Mouse (Mus musculus) cortical plate, adult 2 months (tissue): ENCODE data around the gene Rgs9. TPM values are rescaled to one million over a fixed set of nuclear protein-coding genes. Genes with fewer than 3 reads are reported as not detected.

Experiments
- H3K27ac ChIP-seq: fragments of 200-500 bp; 2 replicates; pipeline ENCODE4 v1.5.1; 2012; ENCODE audit warnings: low read length, control low read depth, inconsistent platforms; ENCODE audit not compliant: insufficient read depth
- H3K4me1 ChIP-seq: fragments of 200-500 bp; 2 replicates; pipeline ENCODE4 v1.6.1; 2011; ENCODE audit warnings: low read length; ENCODE audit not compliant: control insufficient read depth, insufficient read depth
- H3K4me3 ChIP-seq: fragments of 200-500 bp; 2 replicates; pipeline ENCODE4 v1.5.1; 2011; ENCODE audit warnings: mild to moderate bottlenecking, low read length, control low read depth; ENCODE audit not compliant: insufficient read depth
- CTCF ChIP-seq: fragments of 200-500 bp; IDR thresholded peaks from 2 replicates; pipeline ENCODE4 v1.5.1; 2011; ENCODE audit warnings: mild to moderate bottlenecking, control low read depth, low read length; ENCODE audit not compliant: insufficient read depth; ENCODE audit errors: extremely low read depth
- POLR2A ChIP-seq: fragments of 200-500 bp; IDR thresholded peaks from 2 replicates; pipeline ENCODE4 v1.6.1; 2011; ENCODE audit warnings: mild to moderate bottlenecking, low read length, control low read depth; ENCODE audit not compliant: insufficient read depth; ENCODE audit errors: extremely low read depth
- polyA plus RNA-seq: library from polyadenylated mRNA; depleted of rRNA; stranded (reverse); fragments of >200 nt; gene quantifications from 2 replicates; pipeline ENCODE4 v1.2.3, GENCODE M21; 2012

The Rgs9 gene
- polyA plus RNA-seq, 1 experiment, result 57.8 TPM

DNA sequence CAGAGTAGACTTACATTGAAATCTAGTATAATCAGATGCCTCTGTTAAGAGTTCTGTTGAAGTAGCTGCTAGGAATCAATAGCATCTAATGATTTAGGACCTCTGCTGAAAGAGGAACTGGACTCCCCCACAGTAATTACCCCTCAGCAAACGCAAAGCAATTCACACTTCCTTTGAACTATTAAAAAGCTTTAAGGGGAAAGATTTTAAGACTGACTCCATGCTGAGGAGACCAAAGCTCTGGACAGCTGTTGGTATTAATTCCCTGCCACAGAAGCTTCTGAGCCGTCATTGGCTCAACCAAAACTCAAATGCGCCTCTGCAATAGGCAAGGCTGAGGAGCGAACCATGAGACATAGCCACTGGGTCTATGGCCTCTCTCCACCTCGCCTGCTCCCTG is 45.4 kb downstream of the Rgs9 start:
- H3K27ac ChIP-seq, result no peak overlapping the region
- H3K4me3 ChIP-seq, result no peak overlapping the region
- TF ChIP-seq POLR2A (no peak), CTCF (no peak)
- no peaks in the 10 kb centered on the region for H3K4me1 ChIP-seq

DNA sequence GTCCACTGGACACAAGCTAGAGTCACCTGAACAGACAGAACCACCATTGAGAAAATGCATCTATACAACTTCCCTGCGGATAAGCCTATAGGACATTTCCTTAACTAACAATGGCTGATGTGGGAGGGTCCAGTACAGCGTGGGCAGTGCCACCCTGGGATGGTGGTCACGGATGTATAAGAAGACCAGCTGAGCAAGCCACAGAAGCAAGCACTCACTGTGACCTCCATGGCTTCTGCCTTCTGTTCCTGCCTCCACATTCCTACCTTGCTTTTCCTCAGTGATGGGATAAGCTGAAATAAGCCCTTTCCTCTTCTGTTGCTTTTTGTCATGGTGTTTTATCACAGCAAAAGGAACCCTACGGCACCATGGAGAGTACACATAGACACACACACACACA is 47.4 kb downstream of the Rgs9 start:
- Histone ChIP-seq H3K27ac (no peak overlapping the region), H3K4me1 (no peaks in the 10 kb centered on the region), H3K4me3 (no peak overlapping the region)
- TF ChIP-seq CTCF (no peak), POLR2A (no peak)

DNA sequence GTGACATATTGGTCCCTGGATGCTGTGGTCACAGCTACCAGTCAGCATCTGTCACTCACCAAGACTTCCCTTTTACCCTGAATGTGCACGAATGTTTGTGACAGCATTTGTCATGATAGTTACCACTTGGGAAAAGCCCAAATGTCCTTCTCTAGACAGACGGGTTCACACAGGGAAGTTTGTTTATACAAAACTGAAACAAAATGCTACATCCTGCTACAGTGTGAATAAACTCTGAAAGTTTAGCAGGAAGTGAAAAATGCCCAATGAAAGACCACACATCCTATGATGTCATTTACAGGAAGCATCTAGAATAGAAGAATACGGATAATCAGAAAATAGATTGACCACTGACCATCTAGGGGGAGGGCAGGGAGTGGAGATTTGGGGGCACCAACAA is 51.0 kb downstream of the Rgs9 start:
- Histone ChIP-seq H3K4me3 (no peak overlapping the region), H3K27ac (no peak overlapping the region), H3K4me1 (no peaks in the 10 kb centered on the region)
- TF ChIP-seq CTCF (no peak), POLR2A (no peak)

DNA sequence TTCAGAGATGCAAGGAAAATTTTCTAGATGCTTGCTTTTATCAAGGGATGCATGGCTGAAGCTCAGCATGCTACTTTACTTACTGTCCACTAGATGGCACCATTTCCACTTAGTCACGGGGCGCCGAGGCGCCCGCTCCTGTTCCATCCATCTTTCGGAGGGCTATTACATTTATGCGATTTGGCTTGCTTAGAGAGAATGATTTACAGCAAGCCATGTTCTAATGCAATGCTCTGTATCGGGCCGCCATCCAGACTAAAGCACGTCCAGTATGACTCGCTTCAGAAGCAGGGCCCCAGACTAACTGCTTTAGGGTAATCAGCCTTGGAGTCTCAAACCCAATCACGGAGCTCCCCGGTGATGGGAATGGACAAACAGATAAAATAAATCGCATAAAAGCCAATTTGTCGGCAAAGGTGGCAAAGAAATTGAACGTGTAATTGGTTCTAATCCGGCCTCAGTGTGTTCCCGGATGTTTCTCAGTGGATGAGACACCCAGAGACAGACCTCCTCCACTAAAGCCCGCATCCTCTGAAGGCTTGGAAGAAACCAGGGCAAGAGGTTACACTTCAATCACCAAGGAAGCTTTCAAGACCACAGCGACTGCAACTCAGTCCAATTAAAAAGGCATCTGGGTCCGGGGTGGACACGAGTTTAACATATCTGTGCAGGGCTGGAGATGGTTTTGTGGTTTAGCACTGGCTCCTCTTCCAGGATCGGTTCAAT is 53.1 kb downstream of the Rgs9 start:
- no peak overlapping the region for H3K27ac ChIP-seq
- H3K4me1 ChIP-seq, result no peaks in the 10 kb centered on the region
- H3K4me3 ChIP-seq, result no peak overlapping the region
- TF ChIP-seq POLR2A, result no peak
- peak; percentile 72 for TF ChIP-seq CTCF

DNA sequence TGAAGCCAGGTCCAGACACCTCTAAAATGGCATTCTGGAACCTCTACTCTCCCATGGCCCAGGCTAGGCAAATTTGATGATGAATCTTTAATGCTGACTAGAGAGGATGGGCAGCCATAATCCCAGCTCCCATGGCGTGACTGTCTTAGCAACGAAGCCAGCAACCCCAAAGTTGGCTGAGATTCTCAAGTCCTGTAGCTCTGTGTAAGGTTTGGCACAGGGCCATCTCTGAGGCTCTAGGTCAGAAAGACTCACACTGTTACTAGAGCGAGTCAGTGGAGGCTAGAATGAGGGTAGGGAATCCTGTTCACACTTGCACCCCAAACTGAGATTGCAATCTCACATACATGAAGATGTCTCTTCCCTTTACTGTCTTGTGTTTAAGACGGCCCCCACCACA is 57.8 kb downstream of the Rgs9 start:
- no peak overlapping the region for H3K4me3 ChIP-seq
- no peak overlapping the region for H3K27ac ChIP-seq
- H3K4me1 ChIP-seq, result no peaks in the 10 kb centered on the region
- TF ChIP-seq POLR2A (no peak), CTCF (no peak)

DNA sequence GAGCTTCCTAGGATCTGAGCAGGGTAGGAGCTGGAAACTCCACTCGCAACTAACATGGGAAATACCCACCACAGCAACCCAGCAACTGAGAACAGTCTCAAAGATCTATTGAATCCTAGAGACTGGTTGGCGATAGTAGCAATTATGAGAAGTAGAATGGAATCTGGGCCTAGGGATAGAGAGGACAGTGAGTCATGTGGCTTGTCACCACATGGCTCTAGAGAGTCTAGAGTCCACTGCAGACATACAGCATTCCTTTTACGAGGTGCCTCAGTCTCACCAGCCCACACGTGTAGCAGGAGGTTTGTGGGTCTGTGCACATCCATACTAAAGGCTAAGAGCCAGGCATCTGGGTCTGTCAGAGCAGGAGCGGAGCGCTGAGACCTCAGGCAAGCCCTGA is 59.3 kb downstream of the Rgs9 start:
- no peak overlapping the region for H3K27ac ChIP-seq
- no peak for TF ChIP-seq CTCF
- H3K4me1 ChIP-seq, result no peaks in the 10 kb centered on the region
- H3K4me3 ChIP-seq, result no peak overlapping the region

DNA sequence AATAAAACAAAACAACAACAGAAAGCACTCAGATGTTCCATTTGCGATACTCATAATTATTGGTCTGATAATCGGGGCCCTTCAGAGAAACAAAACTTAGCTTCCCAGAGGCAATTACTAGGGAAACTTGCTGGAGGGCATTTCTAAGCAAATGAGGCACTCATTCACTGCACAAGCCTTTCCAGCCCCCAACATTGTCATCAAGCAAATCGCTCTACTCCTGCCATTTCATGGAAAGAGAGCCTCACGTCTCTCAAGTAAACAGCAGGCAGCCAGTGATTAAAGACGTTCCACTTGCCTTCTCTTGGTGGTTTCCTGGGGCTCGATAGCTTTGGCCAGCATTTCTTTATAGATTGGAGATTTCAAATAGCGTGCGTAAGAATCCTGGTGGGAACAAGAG is 60.1 kb downstream of the Rgs9 start:
- no peak overlapping the region for H3K4me3 ChIP-seq
- no peak overlapping the region for H3K27ac ChIP-seq
- no peaks in the 10 kb centered on the region for H3K4me1 ChIP-seq
- TF ChIP-seq POLR2A (no peak), CTCF (no peak)

DNA sequence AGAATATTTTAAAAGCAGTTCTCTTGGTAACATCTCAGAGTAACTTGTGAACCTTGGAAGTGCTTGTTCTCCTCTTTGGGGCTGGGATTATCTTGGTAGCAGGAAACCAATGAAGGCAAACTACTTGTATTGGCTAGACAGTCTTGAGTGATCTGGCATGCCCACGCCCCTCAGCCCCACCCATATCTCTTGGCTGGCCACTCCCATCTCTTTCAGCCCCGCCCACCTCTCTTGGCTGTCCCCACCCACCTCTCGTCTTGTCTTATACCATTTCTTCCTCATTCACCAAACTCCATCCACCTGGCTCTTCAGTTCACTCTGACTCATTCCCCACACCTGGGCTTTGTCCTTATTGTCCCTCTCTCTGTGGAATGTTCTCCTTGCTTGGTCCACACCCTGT is 64.3 kb downstream of the Rgs9 start:
- Histone ChIP-seq H3K27ac (no peak overlapping the region), H3K4me3 (no peak overlapping the region), H3K4me1 (no peaks in the 10 kb centered on the region)
- TF ChIP-seq CTCF (no peak), POLR2A (no peak)

DNA sequence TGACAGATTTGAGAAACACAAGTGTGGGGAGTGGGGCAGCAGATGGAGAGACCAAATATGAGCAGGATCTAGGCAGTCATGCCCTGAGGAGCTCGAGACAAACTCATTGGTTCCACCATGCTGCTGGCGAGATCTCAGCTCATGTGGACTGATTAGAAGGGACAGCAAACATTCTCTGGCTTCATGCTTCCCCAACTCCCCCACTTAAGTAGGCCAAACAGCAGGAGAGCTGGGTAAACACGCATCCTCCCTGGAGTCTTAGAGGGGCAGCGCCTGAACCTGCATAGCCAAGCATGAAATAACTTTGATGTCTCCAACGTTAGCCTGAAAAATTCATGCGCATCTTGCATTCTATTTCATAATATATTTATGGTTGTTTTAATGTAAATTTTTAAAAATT is 65.1 kb downstream of the Rgs9 start:
- H3K4me1 ChIP-seq, result no peaks in the 10 kb centered on the region
- H3K27ac ChIP-seq, result no peak overlapping the region
- no peak overlapping the region for H3K4me3 ChIP-seq
- TF ChIP-seq POLR2A (no peak), CTCF (no peak)

DNA sequence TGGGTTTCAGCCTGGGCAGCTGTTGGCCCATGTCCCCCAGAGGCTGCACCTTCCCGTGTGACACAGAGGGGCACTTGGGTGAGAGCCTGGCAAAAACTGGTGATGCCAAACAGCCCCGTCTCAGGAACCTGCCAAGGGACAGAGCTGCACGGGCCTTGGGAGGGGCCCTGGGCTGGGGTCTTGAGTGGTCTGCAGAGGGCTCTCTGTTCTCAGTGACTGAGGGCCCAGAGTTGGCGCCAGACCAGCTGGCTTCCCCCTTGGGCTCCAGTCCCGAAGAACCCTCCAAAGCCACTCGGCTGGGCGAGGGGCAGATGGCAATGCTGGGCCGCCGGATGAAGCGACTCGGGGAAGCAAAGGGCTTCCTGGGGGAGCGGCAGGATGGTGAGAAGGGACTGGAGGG is 70.8 kb downstream of the Rgs9 start:
- Histone ChIP-seq H3K27ac (no peak overlapping the region), H3K4me1 (no peaks in the 10 kb centered on the region), H3K4me3 (no peak overlapping the region)
- TF ChIP-seq POLR2A (no peak), CTCF (no peak)
